Mouse (Mus musculus): ENCODE measurements around the gene Dhx33. TPM values are rescaled to one million over a fixed set of nuclear protein-coding genes. Genes with fewer than 3 reads are reported as not detected.

Gene Dhx33
- total RNA-seq, 2 experiments from 2014 or later = 59.0 to 70.6 TPM

Other genes with a start within 250 kb of the Dhx33 start
- 10 to 100 TPM; 21.9 to 23.2 TPM for gene Zfp3, start 240.2 kb downstream of the Dhx33 start, total RNA-seq (2021)
- not detected for gene Scimp, start 191.9 kb downstream of the Dhx33 start, total RNA-seq (2021)
- 100 to 1,000 TPM; 126 to 128 TPM for gene Rabep1, start 159.7 kb downstream of the Dhx33 start, total RNA-seq (2021)
- 10 to 100 TPM; 53.2 to 59.1 TPM for gene Nup88, start 34.5 kb downstream of the Dhx33 start, total RNA-seq (2021)
- gene Rpain, start 34.2 kb downstream of the Dhx33 start, total RNA-seq (2021) = 10 to 100 TPM; 39.6 to 41.3 TPM
- 100 to 1,000 TPM in 1 of 2 experiments, 10 to 100 TPM in 1; 99.2 to 101 TPM for gene C1qbp, start 21.4 kb downstream of the Dhx33 start, total RNA-seq (2021)
- gene Mis12, start 15.2 kb upstream of the Dhx33 start, total RNA-seq (2021) = 10 to 100 TPM; 16.6 to 18.1 TPM
- gene Derl2, start 15.4 kb upstream of the Dhx33 start, total RNA-seq (2021) = 10 to 100 TPM; 29.9 to 30.9 TPM
- 100 to 1,000 TPM; 196 to 210 TPM for gene 6330403K07Rik, start 29.1 kb upstream of the Dhx33 start, total RNA-seq (2021)
- gene Nlrp1a, start 140.3 kb upstream of the Dhx33 start, total RNA-seq (2021) = 1 to 10 TPM in 1 of 2 experiments, under 1 TPM in 1; 0.68 to 1.0 TPM
- under 1 TPM; 0.18 to 0.22 TPM for gene Nlrp1b, start 226.3 kb upstream of the Dhx33 start, total RNA-seq (2021)

All from layer of hippocampus, postnatal 36 days (tissue).